Mouse (Mus musculus): ENCODE data around the gene Plxnb2. TPM values are rescaled to one million over a fixed set of nuclear protein-coding genes. Genes with fewer than 3 reads are reported as not detected.

Gene Plxnb2
- polyA plus RNA-seq, 1 experiment, result 210 TPM

DNA sequence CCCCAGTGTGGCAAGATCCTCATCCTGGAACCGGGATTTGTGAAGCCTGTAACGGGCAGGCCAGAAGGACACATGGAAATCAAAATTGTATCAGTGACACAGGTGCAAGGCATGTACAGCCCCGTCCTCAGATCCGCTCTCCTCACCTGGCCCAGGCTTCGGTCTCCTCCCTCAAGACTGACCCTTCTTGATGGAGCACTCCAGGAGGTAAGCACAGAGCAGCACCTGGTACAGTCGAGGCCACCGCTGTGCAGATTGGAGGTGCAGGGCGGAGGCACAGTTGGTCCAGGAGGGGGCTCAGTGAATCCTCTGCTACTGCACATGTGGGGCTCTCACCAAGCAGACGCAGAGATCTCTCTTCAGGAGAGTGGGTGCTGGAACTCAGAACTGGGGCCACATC is 55.2 kb downstream of the Plxnb2 start:
- H3K4me1 ChIP-seq (ENCODE audit: control insufficient read depth, insufficient read depth, low read length), result peaks cover 20% of the 10 kb centered on the region
- H3K4me3 ChIP-seq (replicated peaks; ENCODE audit: extremely low read depth, low read depth, low read length), result no peak overlapping the region
- TF ChIP-seq POLR2A (IDR thresholded peaks at IDR 0.05; ENCODE audit: borderline replicate concordance, extremely low read depth, low read depth, low read length), result no peak
- no peak for TF ChIP-seq CTCF (IDR thresholded peaks at IDR 0.05; ENCODE audit: insufficient read depth, low read length)
- DNase-seq, result no peak
- WGBS, result 96% methylated on average over 9 of the region's 9 CpGs

GRCm38 (mm10) chr15:89124312-89124711 is 56.3 kb downstream of the Plxnb2 start:
- Histone ChIP-seq H3K4me3 (replicated peaks; ENCODE audit: extremely low read depth, low read depth, low read length) (no peak overlapping the region), H3K4me1 (ENCODE audit: control insufficient read depth, insufficient read depth, low read length) (peaks cover 20% of the 10 kb centered on the region)
- no peak for TF ChIP-seq POLR2A (IDR thresholded peaks at IDR 0.05; ENCODE audit: borderline replicate concordance, extremely low read depth, low read depth, low read length)
- no peak for TF ChIP-seq CTCF (IDR thresholded peaks at IDR 0.05; ENCODE audit: insufficient read depth, low read length)
- no peak for DNase-seq
- 96% methylated on average over 3 of the region's 3 CpGs for WGBS

DNA sequence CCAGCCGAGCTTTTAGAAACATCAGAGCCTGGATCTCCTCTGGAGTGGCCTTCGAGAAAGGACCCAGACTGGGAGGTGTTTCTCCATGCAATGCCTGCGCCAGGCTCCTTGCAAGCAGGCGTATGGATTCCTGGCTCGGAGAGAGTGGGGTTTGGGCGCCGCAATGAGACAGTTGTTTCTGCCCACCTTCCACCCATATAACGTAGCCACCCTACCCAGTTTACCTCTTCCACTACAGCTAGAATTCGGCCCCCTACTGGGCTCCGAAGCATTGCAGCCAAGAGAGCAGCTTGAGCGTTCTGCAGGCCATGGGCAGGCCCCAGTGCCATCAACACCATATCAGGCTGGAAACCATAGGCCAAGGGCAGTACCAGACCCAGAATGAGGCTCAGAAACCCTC is 57.0 kb downstream of the Plxnb2 start:
- 36% methylated on average over 11 of the region's 11 CpGs for WGBS
- TF ChIP-seq CTCF (IDR thresholded peaks at IDR 0.05; ENCODE audit: insufficient read depth, low read length), result no peak
- TF ChIP-seq POLR2A (IDR thresholded peaks at IDR 0.05; ENCODE audit: borderline replicate concordance, extremely low read depth, low read depth, low read length), result no peak

GRCm38 (mm10) chr15:89122649-89123366 is 57.8 kb downstream of the Plxnb2 start, which contains the start of gene Tubgcp6:
Gene Tubgcp6, minus strand, starts transcription at chr15:89123112.
- no peak for TF ChIP-seq CTCF (IDR thresholded peaks at IDR 0.05; ENCODE audit: insufficient read depth, low read length)
- TF ChIP-seq POLR2A (IDR thresholded peaks at IDR 0.05; ENCODE audit: borderline replicate concordance, extremely low read depth, low read depth, low read length), result peak; percentile 84
- WGBS, result under 1% methylated on average over 47 of the region's 47 CpGs
- DNase-seq, result peak; percentile 99
- Histone ChIP-seq H3K4me1 (ENCODE audit: control insufficient read depth, insufficient read depth, low read length) (peaks cover 13% of the 10 kb centered on the region), H3K4me3 (replicated peaks; ENCODE audit: extremely low read depth, low read depth, low read length) (peak within 1 kb of the TSS; percentile 73)

More for the DNA sequence above, 57.0 kb downstream of the Plxnb2 start:
- Histone ChIP-seq H3K4me1 (ENCODE audit: control insufficient read depth, insufficient read depth, low read length) (peaks cover 17% of the 10 kb centered on the region), H3K4me3 (replicated peaks; ENCODE audit: extremely low read depth, low read depth, low read length) (no peak overlapping the region)
- no peak for DNase-seq

- no peak overlapping the region for H3K4me3 ChIP-seq (replicated peaks; ENCODE audit: extremely low read depth, low read depth, low read length)
- no peak for DNase-seq
- H3K4me1 ChIP-seq (ENCODE audit: control insufficient read depth, insufficient read depth, low read length), result peaks cover 7% of the 10 kb centered on the region; the same call in 1 of the 2 replicates
- TF ChIP-seq POLR2A (IDR thresholded peaks at IDR 0.05; ENCODE audit: borderline replicate concordance, extremely low read depth, low read depth, low read length), result no peak
- 0 out of 2 replicates have a peak, but pooled peaks have one; percentile 1 for TF ChIP-seq CTCF (IDR thresholded peaks at IDR 0.05; ENCODE audit: insufficient read depth, low read length)
Measured at GRCm38 (mm10) chr15:89118007-89118406, 62.6 kb downstream of the Plxnb2 start.

DNA sequence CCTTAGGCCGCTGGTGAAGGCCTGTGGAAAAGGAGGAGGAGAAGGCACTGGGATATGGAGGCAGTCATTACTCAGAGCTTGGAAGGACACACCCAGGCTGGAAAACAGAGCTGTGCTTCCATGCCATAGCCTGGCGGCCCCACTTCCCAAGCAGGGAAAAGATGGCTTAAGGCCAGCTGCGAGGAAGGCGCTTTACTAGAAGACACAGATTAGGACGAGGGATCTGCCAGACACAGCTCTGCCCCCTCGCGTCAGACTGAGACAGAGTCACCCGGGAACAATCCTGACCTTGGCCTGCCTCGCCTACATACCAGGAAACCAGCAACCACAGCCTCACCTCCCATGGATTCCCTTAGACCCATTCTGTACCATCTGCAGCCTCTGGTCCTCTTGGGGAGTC is 70.4 kb downstream of the Plxnb2 start:
- DNase-seq, result no peak
- no peak for TF ChIP-seq CTCF (IDR thresholded peaks at IDR 0.05; ENCODE audit: insufficient read depth, low read length)
- no peak for TF ChIP-seq POLR2A (IDR thresholded peaks at IDR 0.05; ENCODE audit: borderline replicate concordance, extremely low read depth, low read depth, low read length)
- no peaks in the 10 kb centered on the region for H3K4me1 ChIP-seq (ENCODE audit: control insufficient read depth, insufficient read depth, low read length)

DNA sequence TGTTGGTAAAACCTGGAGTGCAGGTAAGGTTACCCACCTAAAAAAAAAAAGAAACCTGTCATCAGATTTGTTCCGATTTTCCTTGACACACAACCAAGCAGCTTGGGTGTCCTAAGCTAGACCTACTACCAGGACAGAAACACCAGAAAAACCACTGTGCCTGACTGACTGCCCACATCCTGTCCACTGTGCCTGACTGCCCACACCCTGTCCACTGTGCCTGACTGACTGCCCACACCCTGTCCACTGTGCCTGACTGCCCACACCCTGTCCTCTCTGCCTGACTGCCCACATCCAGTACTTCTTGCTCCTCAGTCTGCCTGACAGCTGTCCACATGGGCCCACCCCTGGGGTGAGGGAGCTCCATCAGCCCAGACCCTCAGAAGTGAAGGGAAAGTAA is 73.6 kb downstream of the Plxnb2 start:
- TF ChIP-seq CTCF (IDR thresholded peaks at IDR 0.05; ENCODE audit: insufficient read depth, low read length), result no peak
- TF ChIP-seq POLR2A (IDR thresholded peaks at IDR 0.05; ENCODE audit: borderline replicate concordance, extremely low read depth, low read depth, low read length), result no peak
- Histone ChIP-seq H3K4me1 (ENCODE audit: control insufficient read depth, insufficient read depth, low read length) (no peaks in the 10 kb centered on the region), H3K4me3 (replicated peaks; ENCODE audit: extremely low read depth, low read depth, low read length) (no peak overlapping the region)
- DNase-seq, result no peak
- 96% methylated on average over 1 of the region's 1 CpGs for WGBS

More for the DNA sequence above, 70.4 kb downstream of the Plxnb2 start:
- WGBS, result 73% methylated on average over 9 of the region's 9 CpGs
- H3K4me3 ChIP-seq (replicated peaks; ENCODE audit: extremely low read depth, low read depth, low read length), result no peak overlapping the region

DNA sequence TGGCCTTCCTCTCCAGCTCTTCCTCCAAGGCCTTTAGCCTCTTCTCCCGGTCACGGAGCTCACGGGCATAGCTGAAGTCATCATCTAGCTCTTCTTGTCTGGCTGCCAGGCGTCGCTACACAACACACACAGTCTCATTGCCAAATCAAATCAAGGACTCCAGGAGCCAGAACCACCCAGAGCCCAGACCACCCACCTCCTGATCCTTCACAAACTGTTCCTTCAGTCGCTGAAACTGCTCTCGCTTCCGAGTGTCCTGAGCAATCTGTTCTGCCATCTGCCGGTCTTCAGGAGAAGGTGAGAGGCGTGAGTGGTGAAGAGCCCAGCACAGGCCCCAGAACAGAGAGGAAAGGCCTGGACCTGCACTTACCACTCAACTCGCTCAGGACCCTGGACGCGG is 74.5 kb downstream of the Plxnb2 start:
- no peak for DNase-seq
- Histone ChIP-seq H3K4me1 (ENCODE audit: control insufficient read depth, insufficient read depth, low read length) (no peaks in the 10 kb centered on the region), H3K4me3 (replicated peaks; ENCODE audit: extremely low read depth, low read depth, low read length) (no peak overlapping the region)
- TF ChIP-seq CTCF (IDR thresholded peaks at IDR 0.05; ENCODE audit: insufficient read depth, low read length) (no peak), POLR2A (IDR thresholded peaks at IDR 0.05; ENCODE audit: borderline replicate concordance, extremely low read depth, low read depth, low read length) (no peak)
- 90% methylated on average over 13 of the region's 13 CpGs for WGBS

Other genes with a start within 250 kb of the Plxnb2 start
- 0.45 and 0.65 TPM in 2 replicates for gene Ttll8, start 226.4 kb downstream of the Plxnb2 start, polyA plus RNA-seq (2012; rRNA removed)
- 29.5 and 30.2 TPM in 2 replicates for gene Mlc1, start 201.8 kb downstream of the Plxnb2 start, polyA plus RNA-seq (2012; rRNA removed)
- 0.23 and 0.43 TPM in 2 replicates for gene Mov10l1, start 197.9 kb downstream of the Plxnb2 start, polyA plus RNA-seq (2012; rRNA removed)
- 0.28 and 0.36 TPM in 2 replicates for gene Panx2, start 121.1 kb downstream of the Plxnb2 start, polyA plus RNA-seq (2012; rRNA removed)
- gene Trabd, start 105.7 kb downstream of the Plxnb2 start, polyA plus RNA-seq (2012; rRNA removed), result 49.3 and 64.3 TPM in 2 replicates
- gene Selenoo, start 91.7 kb downstream of the Plxnb2 start, polyA plus RNA-seq (2012; rRNA removed), result 37.1 and 42.8 TPM in 2 replicates
- 27.1 and 30.3 TPM in 2 replicates for gene Tubgcp6, start 57.7 kb downstream of the Plxnb2 start, polyA plus RNA-seq (2012; rRNA removed)
- 39.8 and 46.9 TPM in 2 replicates for gene Hdac10, start 52.1 kb downstream of the Plxnb2 start, polyA plus RNA-seq (2012; rRNA removed)
- 28.2 and 32.2 TPM in 2 replicates for gene Mapk12, start 40.1 kb downstream of the Plxnb2 start, polyA plus RNA-seq (2012; rRNA removed)
- 13.7 and 14.0 TPM in 2 replicates for gene Mapk11, start 31.2 kb downstream of the Plxnb2 start, polyA plus RNA-seq (2012; rRNA removed)
- gene Dennd6b, start 15.7 kb upstream of the Plxnb2 start, polyA plus RNA-seq (2012; rRNA removed), result 15.6 and 17.2 TPM in 2 replicates
- 153 and 372 TPM in 2 replicates for gene Ppp6r2, start 30.8 kb upstream of the Plxnb2 start, polyA plus RNA-seq (2012; rRNA removed)
- 188 and 208 TPM in 2 replicates for gene Sbf1, start 134.5 kb upstream of the Plxnb2 start, polyA plus RNA-seq (2012; rRNA removed)
- 0.14 and 0.75 TPM in 2 replicates for gene Adm2, start 141.9 kb upstream of the Plxnb2 start, polyA plus RNA-seq (2012; rRNA removed)
- gene Miox, start 153.6 kb upstream of the Plxnb2 start, polyA plus RNA-seq (2012; rRNA removed), result 0.24 and 1.2 TPM in 2 replicates
- 81.7 and 84.4 TPM in 2 replicates for gene Lmf2, start 174.9 kb upstream of the Plxnb2 start, polyA plus RNA-seq (2012; rRNA removed)
- 105 and 117 TPM in 2 replicates for gene Ncaph2, start 174.9 kb upstream of the Plxnb2 start, polyA plus RNA-seq (2012; rRNA removed)
- gene Sco2, start 193.1 kb upstream of the Plxnb2 start, polyA plus RNA-seq (2012; rRNA removed), result 57.7 and 65.5 TPM in 2 replicates
- gene Tymp, start 196.3 kb upstream of the Plxnb2 start, polyA plus RNA-seq (2012; rRNA removed), result 14.4 and 21.5 TPM in 2 replicates
- gene Odf3b, start 198.5 kb upstream of the Plxnb2 start, polyA plus RNA-seq (2012; rRNA removed), result 106 and 138 TPM in 2 replicates
- 0.03 and 0.07 TPM in 2 replicates for gene Klhdc7b, start 204.1 kb upstream of the Plxnb2 start, polyA plus RNA-seq (2012; rRNA removed)
- not detected in 2 replicates for gene Syce3, start 229.7 kb upstream of the Plxnb2 start, polyA plus RNA-seq (2012; rRNA removed)
- 4.3 and 28.9 TPM in 2 replicates for gene Cpt1b, start 245.1 kb upstream of the Plxnb2 start, polyA plus RNA-seq (2012; rRNA removed)
- 0.45 and 0.73 TPM in 2 replicates for gene C730034F03Rik, start 248.8 kb upstream of the Plxnb2 start, polyA plus RNA-seq (2012; rRNA removed)
- 4.4 TPM in 1 of 2 replicates, not detected in the other for gene Gm44502, start 248.9 kb upstream of the Plxnb2 start, polyA plus RNA-seq (2012; rRNA removed)
- 51.3 and 67.1 TPM in 2 replicates for gene Chkb, start 249.1 kb upstream of the Plxnb2 start, polyA plus RNA-seq (2012; rRNA removed)

Data from lung, adult 2 months (tissue).